Mouse (Mus musculus) kidney, adult 18-20 months (tissue): ENCODE data around the gene Clasrp.

Experiments
- DNase-seq: peaks from one replicate; pipeline ENCODE4 v3.0.0; 2021

Gene Clasrp

GRCm38 (mm10) chr7:19603849-19604605 is at the start of gene Clasrp:
TSS of gene Clasrp (minus strand) at chr7:19604486.
- DNase-seq: peak; percentile 96

GRCm38 (mm10) chr7:19652614-19653013 is 48.3 kb upstream of the Clasrp start:
- DNase-seq: no peak

- DNase-seq: no peak
These were observed 46.9 kb upstream of the Clasrp start for GRCm38 (mm10) chr7:19651063-19651786.

GRCm38 (mm10) chr7:19641223-19641622 is 36.9 kb upstream of the Clasrp start:
- no peak for DNase-seq

GRCm38 (mm10) chr7:19635074-19635827 is 31.0 kb upstream of the Clasrp start:
- DNase-seq: no peak

- no peak for DNase-seq
These were observed 30.3 kb upstream of the Clasrp start for GRCm38 (mm10) chr7:19634591-19634990.

- DNase-seq: no peak
These were observed 29.6 kb upstream of the Clasrp start for GRCm38 (mm10) chr7:19633855-19634254.

GRCm38 (mm10) chr7:19633197-19633596 is 28.9 kb upstream of the Clasrp start:
- no peak for DNase-seq

- no peak for DNase-seq
These were observed 28.4 kb upstream of the Clasrp start for GRCm38 (mm10) chr7:19632720-19633119.

- DNase-seq: no peak
These were observed 28.0 kb upstream of the Clasrp start for GRCm38 (mm10) chr7:19632275-19632674.

GRCm38 (mm10) chr7:19629361-19629734 is 25.1 kb upstream of the Clasrp start, which contains the start of gene Relb:
TSS of gene Relb (minus strand) at chr7:19629438.
- peak; percentile 88 for DNase-seq

GRCm38 (mm10) chr7:19628536-19629360 is 24.5 kb upstream of the Clasrp start:
- DNase-seq: peak; percentile 97

GRCm38 (mm10) chr7:19628192-19628535 is 23.9 kb upstream of the Clasrp start:
- no peak for DNase-seq

GRCm38 (mm10) chr7:19627721-19628120 is 23.4 kb upstream of the Clasrp start:
- DNase-seq: no peak

GRCm38 (mm10) chr7:19623433-19623832 is 19.1 kb upstream of the Clasrp start:
- DNase-seq: no peak

GRCm38 (mm10) chr7:19622241-19622640 is 18.0 kb upstream of the Clasrp start:
- no peak for DNase-seq

GRCm38 (mm10) chr7:19620811-19621210 is 16.5 kb upstream of the Clasrp start:
- DNase-seq: no peak

GRCm38 (mm10) chr7:19619004-19619801 is 14.9 kb upstream of the Clasrp start:
- DNase-seq: peak; percentile 79

GRCm38 (mm10) chr7:19615036-19615577 is 10.8 kb upstream of the Clasrp start:
- DNase-seq: no peak

- DNase-seq: no peak
These were observed 6.7 kb upstream of the Clasrp start for GRCm38 (mm10) chr7:19610969-19611368.

GRCm38 (mm10) chr7:19609641-19610332 is 5.5 kb upstream of the Clasrp start:
- no peak for DNase-seq
